Mouse (Mus musculus): ENCODE measurements around the gene Gcn1l1. TPM values are rescaled to one million over a fixed set of nuclear protein-coding genes. Genes with fewer than 3 reads are reported as not detected.

The Gcn1l1 gene
- polyA plus RNA-seq, 1 experiment from 2014 or later = 56.0 TPM

DNA sequence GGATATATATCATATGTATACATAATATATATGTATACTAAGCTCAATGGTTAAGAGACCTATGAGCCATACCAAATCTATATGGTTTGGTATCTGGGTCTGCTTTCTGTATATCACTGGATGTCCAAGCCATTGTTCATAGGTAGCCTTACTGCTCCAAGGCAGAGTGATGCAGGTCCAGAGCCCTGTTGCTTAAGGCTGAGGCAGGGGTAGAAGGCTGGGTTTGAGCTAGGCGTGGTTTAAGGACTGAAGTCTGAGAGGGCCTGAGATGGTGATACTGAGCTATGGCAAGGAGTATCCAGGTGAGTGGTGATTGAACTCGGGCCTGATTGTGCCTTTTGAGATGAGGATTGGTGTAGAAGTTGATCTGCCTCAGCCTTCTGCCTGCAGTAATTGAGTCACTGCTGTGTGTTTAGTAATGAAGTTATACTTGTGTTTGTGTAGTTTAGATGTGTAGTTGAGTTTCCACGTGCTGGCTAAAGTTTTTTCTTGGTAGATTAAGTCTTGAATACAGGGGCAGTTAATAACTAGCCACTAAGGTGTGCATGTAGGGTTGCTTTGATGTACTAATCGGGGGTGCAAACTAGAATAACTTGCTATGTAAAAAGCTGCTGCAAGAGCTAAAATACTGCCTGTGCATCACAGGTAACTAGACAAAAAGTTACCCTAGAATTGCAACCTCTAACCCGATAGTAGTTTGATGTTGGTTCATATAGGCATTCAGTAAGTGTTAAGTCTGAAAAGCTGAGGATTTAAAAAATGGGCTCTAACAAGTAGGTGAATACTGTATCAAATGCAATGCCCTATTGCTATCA, 1.1 kb upstream of the Gcn1l1 start:
- ATAC-seq (ENCODE audit: low FRiP score, low TSS enrichment) = no peak
- H3K27ac ChIP-seq (ENCODE audit: low read depth, low read length) = no peak overlapping the region
- H3K4me3 ChIP-seq (ENCODE audit: low read length) = no peak overlapping the region
- no peak overlapping the region; the same call in 1 of the 2 replicates for H3K4me2 ChIP-seq (replicated peaks; ENCODE audit: low read depth, low read length)
- no peaks in the 10 kb centered on the region for H3K9me3 ChIP-seq (ENCODE audit: control insufficient read depth, low read length)
- WGBS = 45% methylated on average over 5 of the region's 5 CpGs
- H3K9ac ChIP-seq (ENCODE audit: low read depth, low read length) = no peak overlapping the region
- H3K27me3 ChIP-seq (ENCODE audit: control insufficient read depth, insufficient read depth, low read length) = no peaks in the 10 kb centered on the region
- H3K36me3 ChIP-seq (ENCODE audit: control insufficient read depth, insufficient read depth, low read length) = peaks cover 42% of the 10 kb centered on the region
- H3K4me1 ChIP-seq (ENCODE audit: control insufficient read depth, insufficient read depth, low read length) = peaks cover 31% of the 10 kb centered on the region

GRCm38 (mm10) chr5:115565403-115565802, 349 bp downstream of the Gcn1l1 start:
- peak overlapping the region; percentile 84 for H3K4me2 ChIP-seq (replicated peaks; ENCODE audit: low read depth, low read length)
- peak overlapping the region; percentile 74; the same call in 1 of the 2 replicates for H3K27ac ChIP-seq (ENCODE audit: low read depth, low read length)
- peak overlapping the region; percentile 94 for H3K4me3 ChIP-seq (ENCODE audit: low read length)
- H3K9me3 ChIP-seq (ENCODE audit: control insufficient read depth, low read length) = no peaks in the 10 kb centered on the region
- WGBS = under 1% methylated on average over 32 of the region's 46 CpGs
- peak; percentile 30 for ATAC-seq (ENCODE audit: low FRiP score, low TSS enrichment)
- H3K4me1 ChIP-seq (ENCODE audit: control insufficient read depth, insufficient read depth, low read length) = peaks cover 36% of the 10 kb centered on the region
- H3K27me3 ChIP-seq (ENCODE audit: control insufficient read depth, insufficient read depth, low read length) = no peaks in the 10 kb centered on the region
- H3K36me3 ChIP-seq (ENCODE audit: control insufficient read depth, insufficient read depth, low read length) = peaks cover 40% of the 10 kb centered on the region
- H3K9ac ChIP-seq (ENCODE audit: low read depth, low read length) = peak overlapping the region; percentile 94

DNA sequence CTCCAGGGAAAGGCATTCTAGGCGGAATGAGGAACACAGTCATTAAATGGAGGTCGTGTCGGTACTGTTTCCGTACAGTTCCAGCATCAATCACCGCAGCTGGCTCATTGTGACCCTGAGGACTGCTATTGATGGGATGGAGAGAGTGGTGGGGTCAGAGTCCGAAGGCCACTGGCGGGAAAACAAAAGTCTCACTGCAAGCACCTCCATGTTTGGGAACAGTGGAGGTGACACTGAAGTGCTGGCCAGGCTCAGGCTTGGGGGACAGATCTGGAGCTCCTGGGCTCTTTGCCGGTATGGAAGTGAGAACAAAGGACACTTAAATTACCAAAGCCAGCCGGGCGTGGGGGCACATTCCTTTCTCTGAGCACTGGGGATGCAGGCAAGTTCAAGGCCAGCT, 3.6 kb downstream of the Gcn1l1 start:
- no peak overlapping the region for H3K4me3 ChIP-seq (ENCODE audit: low read length)
- no peak for ATAC-seq (ENCODE audit: low FRiP score, low TSS enrichment)
- peaks cover 26% of the 10 kb centered on the region for H3K36me3 ChIP-seq (ENCODE audit: control insufficient read depth, insufficient read depth, low read length)
- H3K4me2 ChIP-seq (replicated peaks; ENCODE audit: low read depth, low read length) = no peak overlapping the region
- H3K27me3 ChIP-seq (ENCODE audit: control insufficient read depth, insufficient read depth, low read length) = no peaks in the 10 kb centered on the region
- peaks cover 42% of the 10 kb centered on the region for H3K4me1 ChIP-seq (ENCODE audit: control insufficient read depth, insufficient read depth, low read length)
- 26% methylated on average over 10 of the region's 10 CpGs for WGBS
- H3K27ac ChIP-seq (ENCODE audit: low read depth, low read length) = peak overlapping the region; percentile 79
- H3K9ac ChIP-seq (ENCODE audit: low read depth, low read length) = 0 out of 2 replicates have a peak overlapping the region, but pooled peaks have one; percentile 31
- H3K9me3 ChIP-seq (ENCODE audit: control insufficient read depth, low read length) = no peaks in the 10 kb centered on the region

- H3K4me1 ChIP-seq (ENCODE audit: control insufficient read depth, insufficient read depth, low read length) = peaks cover 42% of the 10 kb centered on the region
- H3K4me3 ChIP-seq (ENCODE audit: low read length) = no peak overlapping the region
- H3K36me3 ChIP-seq (ENCODE audit: control insufficient read depth, insufficient read depth, low read length) = peaks cover 25% of the 10 kb centered on the region
- no peak overlapping the region for H3K4me2 ChIP-seq (replicated peaks; ENCODE audit: low read depth, low read length)
- H3K9me3 ChIP-seq (ENCODE audit: control insufficient read depth, low read length) = no peaks in the 10 kb centered on the region
- H3K9ac ChIP-seq (ENCODE audit: low read depth, low read length) = 0 out of 2 replicates have a peak overlapping the region, but pooled peaks have one; percentile 31
- H3K27ac ChIP-seq (ENCODE audit: low read depth, low read length) = peak overlapping the region; percentile 79; the same call in 1 of the 2 replicates
- ATAC-seq (ENCODE audit: low FRiP score, low TSS enrichment) = no peak
- 62% methylated on average over 11 of the region's 11 CpGs for WGBS
- no peaks in the 10 kb centered on the region for H3K27me3 ChIP-seq (ENCODE audit: control insufficient read depth, insufficient read depth, low read length)
Observed at GRCm38 (mm10) chr5:115569308-115569707, 4.3 kb downstream of the Gcn1l1 start.

DNA sequence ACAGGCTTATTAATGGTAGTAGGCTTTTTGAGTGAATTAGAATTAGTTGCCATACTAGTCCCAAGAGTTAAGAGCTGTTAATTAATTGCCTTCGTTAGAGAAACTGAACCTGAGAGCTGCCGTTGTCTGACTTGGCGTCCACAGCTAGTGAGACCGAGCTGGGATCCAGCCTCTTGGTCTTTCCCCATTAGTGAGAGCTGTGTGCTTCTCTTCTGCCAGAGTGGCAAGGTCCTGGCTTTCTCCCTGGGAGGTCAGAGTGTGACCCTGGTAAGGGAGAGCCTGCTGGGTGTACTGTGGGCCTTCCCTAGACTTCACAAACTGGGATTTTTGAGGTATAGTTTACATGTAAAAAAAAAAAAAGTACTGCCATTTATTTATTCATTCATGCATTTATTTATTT, 4.7 kb downstream of the Gcn1l1 start:
- Histone ChIP-seq H3K27me3 (ENCODE audit: control insufficient read depth, insufficient read depth, low read length) (no peaks in the 10 kb centered on the region), H3K27ac (ENCODE audit: low read depth, low read length) (peak overlapping the region; percentile 79; the same call in 1 of the 2 replicates), H3K4me1 (ENCODE audit: control insufficient read depth, insufficient read depth, low read length) (peaks cover 42% of the 10 kb centered on the region), H3K4me2 (replicated peaks; ENCODE audit: low read depth, low read length) (no peak overlapping the region), H3K4me3 (ENCODE audit: low read length) (no peak overlapping the region), H3K9ac (ENCODE audit: low read depth, low read length) (no peak overlapping the region), H3K9me3 (ENCODE audit: control insufficient read depth, low read length) (no peaks in the 10 kb centered on the region), H3K36me3 (ENCODE audit: control insufficient read depth, insufficient read depth, low read length) (peaks cover 29% of the 10 kb centered on the region)
- ATAC-seq (ENCODE audit: low FRiP score, low TSS enrichment) = no peak
- 86% methylated on average over 4 of the region's 4 CpGs for WGBS

DNA sequence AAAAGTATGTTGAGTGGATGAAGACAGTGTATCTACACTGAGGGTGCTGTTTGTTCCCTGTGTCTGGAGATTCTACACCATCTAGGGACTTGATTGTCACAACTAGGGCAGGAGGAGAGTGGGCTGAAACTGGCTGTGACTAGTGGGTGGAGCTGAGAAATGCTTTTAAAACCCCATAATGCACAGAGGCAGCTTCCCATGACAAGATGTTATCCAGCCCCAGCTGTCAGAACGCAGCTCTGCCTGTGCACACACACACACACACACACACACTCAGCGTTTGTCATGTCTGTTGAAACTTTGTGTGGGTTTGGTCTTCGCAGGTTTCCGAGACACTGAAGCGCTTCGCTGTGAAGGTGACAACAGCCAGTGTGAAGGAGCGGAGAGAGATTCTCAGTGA, 6.0 kb downstream of the Gcn1l1 start:
- Histone ChIP-seq H3K9ac (ENCODE audit: low read depth, low read length) (no peak overlapping the region), H3K4me3 (ENCODE audit: low read length) (no peak overlapping the region), H3K4me1 (ENCODE audit: control insufficient read depth, insufficient read depth, low read length) (peaks cover 37% of the 10 kb centered on the region), H3K36me3 (ENCODE audit: control insufficient read depth, insufficient read depth, low read length) (peaks cover 42% of the 10 kb centered on the region), H3K9me3 (ENCODE audit: control insufficient read depth, low read length) (no peaks in the 10 kb centered on the region), H3K27me3 (ENCODE audit: control insufficient read depth, insufficient read depth, low read length) (no peaks in the 10 kb centered on the region), H3K27ac (ENCODE audit: low read depth, low read length) (no peak overlapping the region), H3K4me2 (replicated peaks; ENCODE audit: low read depth, low read length) (no peak overlapping the region)
- no peak for ATAC-seq (ENCODE audit: low FRiP score, low TSS enrichment)
- 90% methylated on average over 7 of the region's 7 CpGs for WGBS

GRCm38 (mm10) chr5:115572679-115573535, 7.9 kb downstream of the Gcn1l1 start:
- H3K27me3 ChIP-seq (ENCODE audit: control insufficient read depth, insufficient read depth, low read length) = no peaks in the 10 kb centered on the region
- peaks cover 29% of the 10 kb centered on the region for H3K4me1 ChIP-seq (ENCODE audit: control insufficient read depth, insufficient read depth, low read length)
- H3K4me3 ChIP-seq (ENCODE audit: low read length) = no peak overlapping the region
- H3K36me3 ChIP-seq (ENCODE audit: control insufficient read depth, insufficient read depth, low read length) = peaks cover 54% of the 10 kb centered on the region
- WGBS = 37% methylated on average over 17 of the region's 17 CpGs
- ATAC-seq (ENCODE audit: low FRiP score, low TSS enrichment) = peak; percentile 82
- peak overlapping the region; percentile 23; the same call in 1 of the 2 replicates for H3K9ac ChIP-seq (ENCODE audit: low read depth, low read length)
- H3K9me3 ChIP-seq (ENCODE audit: control insufficient read depth, low read length) = no peaks in the 10 kb centered on the region
- H3K4me2 ChIP-seq (replicated peaks; ENCODE audit: low read depth, low read length) = peak overlapping the region; percentile 12; the same call in 1 of the 2 replicates
- peak overlapping the region; percentile 91 for H3K27ac ChIP-seq (ENCODE audit: low read depth, low read length)

DNA sequence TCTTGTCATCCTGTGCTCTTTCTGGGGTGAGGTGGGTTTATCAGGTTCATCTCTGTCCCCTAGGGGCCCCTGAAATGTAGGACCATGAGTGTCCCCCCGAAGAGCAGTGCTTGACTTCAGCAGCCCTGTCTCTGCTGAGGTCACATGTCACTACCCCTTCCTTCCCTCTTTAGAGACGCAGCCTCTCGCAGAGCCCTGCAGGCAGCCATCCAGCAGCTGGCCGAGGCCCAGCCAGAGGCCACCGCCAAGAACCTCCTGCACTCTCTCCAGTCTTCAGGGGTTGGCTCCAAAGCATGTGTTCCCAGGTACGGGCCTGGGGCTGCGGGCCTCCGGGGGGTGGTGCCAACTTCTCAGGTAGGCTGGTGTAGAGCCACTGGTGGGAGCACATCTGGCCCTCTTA, 9.9 kb downstream of the Gcn1l1 start:
- peaks cover 75% of the 10 kb centered on the region for H3K36me3 ChIP-seq (ENCODE audit: control insufficient read depth, insufficient read depth, low read length)
- H3K27ac ChIP-seq (ENCODE audit: low read depth, low read length) = no peak overlapping the region
- no peaks in the 10 kb centered on the region for H3K27me3 ChIP-seq (ENCODE audit: control insufficient read depth, insufficient read depth, low read length)
- H3K9ac ChIP-seq (ENCODE audit: low read depth, low read length) = no peak overlapping the region
- no peak overlapping the region for H3K4me2 ChIP-seq (replicated peaks; ENCODE audit: low read depth, low read length)
- H3K4me3 ChIP-seq (ENCODE audit: low read length) = no peak overlapping the region
- ATAC-seq (ENCODE audit: low FRiP score, low TSS enrichment) = no peak
- H3K4me1 ChIP-seq (ENCODE audit: control insufficient read depth, insufficient read depth, low read length) = peaks cover 13% of the 10 kb centered on the region
- H3K9me3 ChIP-seq (ENCODE audit: control insufficient read depth, low read length) = no peaks in the 10 kb centered on the region
- 91% methylated on average over 8 of the region's 8 CpGs for WGBS
